ENCODE assay signal across 17 mouse cellular contexts in genomic region chr12:112968943-112969342, GRCm38 (mm10).
"Had no signal": no experiment of that assay in that cellular context is flagged by ENCODE, and none has a peak within 500 bp of the region (broad histone marks: within the 10 kb centered on the region; RNA-seq: fewer than 3 reads in every experiment).

No protein-coding gene starts in this region.

- H3K9me3 ChIP-seq: lung, embryonic 15.5 days; midbrain, embryonic 13.5 days; midbrain, embryonic 15.5 days; neural tube, embryonic 12.5 days; stomach, embryonic 15.5 days had no signal

- DNase-seq: liver, postnatal 0 days; lung, adult 2 months; lung, postnatal 14 days; lung, postnatal 36 days; right cerebral cortex, postnatal 14 days; thymus, adult 2 months; thymus, postnatal 25 days; thymus, postnatal 4 days had no signal

- H3K27me3 ChIP-seq: lung, embryonic 15.5 days; midbrain, embryonic 13.5 days; midbrain, embryonic 15.5 days; neural tube, embryonic 12.5 days; stomach, embryonic 15.5 days had no signal

- H3K4me1 ChIP-seq: lung, embryonic 15.5 days; midbrain, embryonic 13.5 days; midbrain, embryonic 15.5 days; neural tube, embryonic 12.5 days; stomach, embryonic 15.5 days had no signal

- ATAC-seq: liver, postnatal 0 days; lung, postnatal 0 days; midbrain, embryonic 13.5 days; midbrain, embryonic 15.5 days had no signal

- H3K4me3 ChIP-seq: lung, embryonic 15.5 days; midbrain, embryonic 13.5 days; midbrain, embryonic 15.5 days; neural tube, embryonic 12.5 days; stomach, embryonic 15.5 days had no signal

- H3K4me2 ChIP-seq: lung, embryonic 15.5 days; midbrain, embryonic 11.5 days; midbrain, embryonic 13.5 days; midbrain, embryonic 15.5 days; neural tube, embryonic 12.5 days; stomach, embryonic 15.5 days had no signal

- H3K27ac ChIP-seq: lung, embryonic 15.5 days; macrophage; midbrain, embryonic 13.5 days; midbrain, embryonic 15.5 days; neural tube, embryonic 12.5 days; stomach, embryonic 15.5 days; stomach, postnatal 0 days had no signal

- H3K9ac ChIP-seq: liver, postnatal 0 days; lung, embryonic 15.5 days; midbrain, embryonic 13.5 days; midbrain, embryonic 15.5 days; neural tube, embryonic 12.5 days; stomach, embryonic 15.5 days had no signal
